Mouse (Mus musculus) neural tube, embryonic 13.5 days (tissue): ENCODE data around the gene Itm2b. TPM values are rescaled to one million over a fixed set of nuclear protein-coding genes. Genes with fewer than 3 reads are reported as not detected.

Experiments used
- polyA plus RNA-seq: library from polyadenylated mRNA; unstranded; fragments of >200 nt; fragmentation: Nextera tagmentation; extraction: Ambion mirVana; gene quantifications from 2 replicates; pipeline ENCODE4 v1.2.1, GENCODE M21; 2015

Itm2b gene
- polyA plus RNA-seq, 1 experiment from 2014 or later = 781 TPM

Other genes with a start within 250 kb of the Itm2b start
- 6.5 and 8.5 TPM in 2 replicates for gene Lpar6, start 147.4 kb downstream of the Itm2b start, polyA plus RNA-seq
- gene Rb1, start 59.5 kb downstream of the Itm2b start, polyA plus RNA-seq = 22.7 and 25.4 TPM in 2 replicates
- gene Med4, start 124.7 kb upstream of the Itm2b start, polyA plus RNA-seq = 81.9 and 84.3 TPM in 2 replicates
- 118 and 126 TPM in 2 replicates for gene Sucla2, start 140.0 kb upstream of the Itm2b start, polyA plus RNA-seq
- 9.5 and 9.7 TPM in 2 replicates for gene Nudt15, start 163.0 kb upstream of the Itm2b start, polyA plus RNA-seq